Mouse (Mus musculus) MEL (cell line): ENCODE results near the gene Pgpep1. TPM values are rescaled to one million over a fixed set of nuclear protein-coding genes. Genes with fewer than 3 reads are reported as not detected.

Source experiments
- DNase-seq: peaks from one replicate; pipeline ENCODE4 v3.0.0; 2011; ENCODE audit warnings: low read depth, low spot score
- H3K27ac ChIP-seq: 2 replicates; pipeline ENCODE4 v1.5.1; 2012; ENCODE audit warnings: low read depth, mild to moderate bottlenecking, control low read depth, low read length, moderate library complexity; ENCODE audit not compliant: control insufficient read depth
- H3K27me3 ChIP-seq, 2 experiments: fragments of 150-350 bp in 1 of 2; sonication (generic) in 1 of 2; 2 replicates each; pipeline ENCODE4 v1.6.1; 2012; ENCODE audit warnings: low read length in 2 of 2, mild to moderate bottlenecking in 2 of 2, improper control_type of control experiment in 1 of 2, moderate library complexity in 1 of 2; ENCODE audit not compliant: insufficient read depth in 2 of 2, control insufficient read depth in 1 of 2
- H3K36me3 ChIP-seq, 2 experiments: 2 replicates each; pipeline ENCODE4 v1.6.1; 2012 to 2014; ENCODE audit warnings: low read length in 2 of 2, improper control_type of control experiment in 1 of 2, inconsistent platforms in 1 of 2, mild to moderate bottlenecking in 1 of 2; ENCODE audit not compliant: insufficient read depth in 2 of 2, control insufficient read depth in 1 of 2
- H3K4me1 ChIP-seq, 2 experiments: fragments of 150-350 bp in 1 of 2; sonication (generic) in 1 of 2; 2 replicates each; pipeline ENCODE4 v1.6.1; 2012; ENCODE audit warnings: low read length in 2 of 2, improper control_type of control experiment in 1 of 2, mild to moderate bottlenecking in 1 of 2; ENCODE audit not compliant: insufficient read depth in 2 of 2, control insufficient read depth in 1 of 2
- H3K4me3 ChIP-seq, 2 experiments: fragments of 150-350 bp in 1 of 2; sonication (generic) in 1 of 2; 2 replicates each; pipeline ENCODE4 v1.5.1; 2012; ENCODE audit warnings: low read depth in 2 of 2, low read length in 2 of 2, mild to moderate bottlenecking in 2 of 2, moderate library complexity in 2 of 2, control low read depth in 1 of 2, improper control_type of control experiment in 1 of 2; ENCODE audit not compliant: control insufficient read depth in 1 of 2, insufficient read depth in 1 of 2
- H3K79me2 ChIP-seq: 2 replicates; pipeline ENCODE4 v1.6.1; 2012; ENCODE audit warnings: mild to moderate bottlenecking, low read length, moderate library complexity; ENCODE audit not compliant: control insufficient read depth, poor library complexity, insufficient read depth
- H3K9ac ChIP-seq: 2 replicates; pipeline ENCODE4 v1.6.1; 2012; ENCODE audit warnings: low read depth, mild to moderate bottlenecking, control low read depth, low read length, moderate library complexity; ENCODE audit not compliant: control insufficient read depth, poor library complexity, severe bottlenecking
- H3K9me3 ChIP-seq: fragments of 150-350 bp; sonication (generic); replicated peaks from 2 replicates; pipeline ENCODE4 v1.6.1; 2012; ENCODE audit warnings: mild to moderate bottlenecking, low read length, improper control_type of control experiment, moderate library complexity; ENCODE audit not compliant: insufficient read depth
- BHLHE40 ChIP-seq: IDR thresholded peaks from 2 replicates; pipeline ENCODE4 v1.6.1; 2012; ENCODE audit warnings: low read depth, mild to moderate bottlenecking, inconsistent platforms, low read length, improper control_type of control experiment, borderline replicate concordance
- CHD1 ChIP-seq: IDR thresholded peaks from 2 replicates; pipeline ENCODE4 v1.6.1; 2012; ENCODE audit warnings: low read depth, mild to moderate bottlenecking, inconsistent platforms, low read length, improper control_type of control experiment
- CHD2 ChIP-seq: IDR thresholded peaks from 2 replicates; pipeline ENCODE4 v1.6.1; 2011; ENCODE audit warnings: low read length, improper control_type of control experiment
- ELF1 ChIP-seq: IDR thresholded peaks from 2 replicates; pipeline ENCODE4 v1.6.1; 2014; ENCODE audit warnings: low read depth, mild to moderate bottlenecking, inconsistent platforms, low read length, improper control_type of control experiment, moderate library complexity
- ETS1 ChIP-seq: IDR thresholded peaks from 2 replicates; pipeline ENCODE4 v1.6.1; 2012; ENCODE audit warnings: low read depth, mild to moderate bottlenecking, inconsistent platforms, low read length, improper control_type of control experiment, moderate library complexity
- HCFC1 ChIP-seq: IDR thresholded peaks from 2 replicates; pipeline ENCODE4 v1.6.1; 2012; ENCODE audit warnings: low read depth, mild to moderate bottlenecking, inconsistent platforms, low read length, improper control_type of control experiment, moderate library complexity
- MAFK ChIP-seq: IDR thresholded peaks from 2 replicates; pipeline ENCODE4 v1.6.1; 2011; ENCODE audit warnings: low read depth, mild to moderate bottlenecking, low read length, improper control_type of control experiment, borderline replicate concordance
- MAX ChIP-seq: IDR thresholded peaks from 2 replicates; pipeline ENCODE4 v1.6.1; 2011; ENCODE audit warnings: low read length, improper control_type of control experiment
- MAZ ChIP-seq: IDR thresholded peaks from 2 replicates; pipeline ENCODE4 v1.6.1; 2012; ENCODE audit warnings: low read depth, mild to moderate bottlenecking, inconsistent platforms, low read length, improper control_type of control experiment
- MEF2A ChIP-seq: IDR thresholded peaks from 2 replicates; pipeline ENCODE4 v1.6.1; 2014; ENCODE audit warnings: low read depth, mild to moderate bottlenecking, inconsistent platforms, low read length, improper control_type of control experiment; ENCODE audit not compliant: poor library complexity, insufficient replicate concordance, severe bottlenecking; ENCODE audit errors: extremely low read depth
- MXI1 ChIP-seq: IDR thresholded peaks from 2 replicates; pipeline ENCODE4 v1.6.1; 2011; ENCODE audit warnings: mild to moderate bottlenecking, low read depth, low read length, improper control_type of control experiment
- MYB ChIP-seq: IDR thresholded peaks from 2 replicates; pipeline ENCODE4 v1.6.1; 2011; ENCODE audit warnings: mild to moderate bottlenecking, low read depth, low read length, improper control_type of control experiment
- MYC ChIP-seq: IDR thresholded peaks from 2 replicates; pipeline ENCODE4 v1.6.1; 2011; ENCODE audit warnings: low read depth, mild to moderate bottlenecking, low read length, improper control_type of control experiment, moderate library complexity
- POLR2A ChIP-seq, 2 experiments: IDR thresholded peaks; 2 replicates each; pipeline ENCODE4 v1.6.1; 2011 to 2012; ENCODE audit warnings: low read length in 2 of 2, mild to moderate bottlenecking in 2 of 2, control low read depth in 1 of 2, improper control_type of control experiment in 1 of 2, low read depth in 1 of 2, moderate library complexity in 1 of 2; ENCODE audit not compliant: control insufficient read depth in 1 of 2, insufficient read depth in 1 of 2, poor library complexity in 1 of 2
- POLR2AphosphoS5 ChIP-seq: IDR thresholded peaks from 2 replicates; pipeline ENCODE4 v1.6.1; 2012; ENCODE audit warnings: low read depth, borderline replicate concordance, mild to moderate bottlenecking, inconsistent platforms, low read length, moderate library complexity, mixed read lengths
- RCOR1 ChIP-seq: IDR thresholded peaks from 2 replicates; pipeline ENCODE4 v1.6.1; 2012; ENCODE audit warnings: low read depth, mild to moderate bottlenecking, inconsistent platforms, low read length, improper control_type of control experiment
- SIN3A ChIP-seq: IDR thresholded peaks from 2 replicates; pipeline ENCODE4 v1.6.1; 2012; ENCODE audit warnings: low read length, improper control_type of control experiment, inconsistent platforms
- SMC3 ChIP-seq: IDR thresholded peaks from 2 replicates; pipeline ENCODE4 v1.6.1; 2011; ENCODE audit warnings: low read depth, low read length, improper control_type of control experiment
- TAL1 ChIP-seq: IDR thresholded peaks from 2 replicates; pipeline ENCODE4 v1.6.1; 2012; ENCODE audit warnings: mild to moderate bottlenecking, inconsistent platforms, low read length, moderate library complexity, mixed read lengths
- USF1 ChIP-seq: IDR thresholded peaks from 2 replicates; pipeline ENCODE4 v1.6.1; 2014; ENCODE audit warnings: low read depth, mild to moderate bottlenecking, inconsistent platforms, low read length, improper control_type of control experiment, moderate library complexity
- USF2 ChIP-seq, 2 experiments: IDR thresholded peaks; 2 replicates each; pipeline ENCODE4 v1.6.1; 2011 to 2012; ENCODE audit warnings: improper control_type of control experiment in 2 of 2, low read length in 2 of 2, borderline replicate concordance in 1 of 2, inconsistent platforms in 1 of 2, low read depth in 1 of 2, mild to moderate bottlenecking in 1 of 2; ENCODE audit not compliant: insufficient read depth in 1 of 2
- ZKSCAN1 ChIP-seq: IDR thresholded peaks from 2 replicates; pipeline ENCODE4 v1.6.1; 2012; ENCODE audit warnings: low read depth, mild to moderate bottlenecking, inconsistent platforms, low read length, improper control_type of control experiment, moderate library complexity
- ZMIZ1 ChIP-seq: IDR thresholded peaks from 2 replicates; pipeline ENCODE4 v1.6.1; 2012; ENCODE audit warnings: low read depth, mild to moderate bottlenecking, inconsistent platforms, low read length, improper control_type of control experiment, moderate library complexity
- ZNF384 ChIP-seq: IDR thresholded peaks from 2 replicates; pipeline ENCODE4 v1.6.1; 2012; ENCODE audit warnings: low read depth, mild to moderate bottlenecking, inconsistent platforms, low read length, improper control_type of control experiment
- polyA plus RNA-seq, 2 experiments: library from polyadenylated mRNA; stranded (reverse) in 1 of 2; unstranded in 1 of 2; fragments of >175 nt in 1 of 2; fragments of >200 nt in 1 of 2; gene quantifications; 2 replicates each; pipeline versions ENCODE4 v1.2.1 to v1.2.4; 2012; ENCODE audit warnings: low replicate concordance in 2 of 2, low read depth in 1 of 2; ENCODE audit not compliant: insufficient read length in 2 of 2, insufficient read depth in 1 of 2, missing spikeins in 1 of 2
- total RNA-seq: library from RNA; depleted of rRNA; stranded (reverse); fragments of 300-350 nt; gene quantifications from 2 replicates; pipeline ENCODE4 v1.2.3, GENCODE M21; 2012

Gene Pgpep1
- total and polyA plus RNA-seq, 3 experiments: 12.6 to 19.5 TPM; not detected in 1

- Histone ChIP-seq H3K27me3 (no peaks in the 10 kb centered on the region), H3K36me3 (0 out of 4 replicates have a peak, but pooled peaks cover 0 to 8% of the 10 kb centered on the region in 2 experiments), H3K9me3 (no peaks in the 10 kb centered on the region), H3K4me1 (peaks cover 6 to 23% of the 10 kb centered on the region in 2 experiments), H3K27ac (peak overlapping the region; percentile 83), H3K9ac (peak overlapping the region; percentile 80), H3K79me2 (no peaks in the 10 kb centered on the region; the same call in 1 of the 2 replicates), H3K4me3 (peak overlapping the region; percentile 53 to 63)
- TF ChIP-seq MAX: no peak
- 0 out of 4 replicates have a peak, but pooled peaks of 1 of the 2 experiments have one; percentile 7 for TF ChIP-seq POLR2A (IDR thresholded peaks at IDR 0.05; ENCODE audit: control insufficient read depth in 1 of 2, insufficient read depth in 1 of 2, low read depth in 1 of 2, low read length in 2 of 2, poor library complexity in 1 of 2)
- DNase-seq: peak; percentile 91
Measured at GRCm38 (mm10) chr8:70630532-70631381, 29.4 kb downstream of the Pgpep1 start.

DNA sequence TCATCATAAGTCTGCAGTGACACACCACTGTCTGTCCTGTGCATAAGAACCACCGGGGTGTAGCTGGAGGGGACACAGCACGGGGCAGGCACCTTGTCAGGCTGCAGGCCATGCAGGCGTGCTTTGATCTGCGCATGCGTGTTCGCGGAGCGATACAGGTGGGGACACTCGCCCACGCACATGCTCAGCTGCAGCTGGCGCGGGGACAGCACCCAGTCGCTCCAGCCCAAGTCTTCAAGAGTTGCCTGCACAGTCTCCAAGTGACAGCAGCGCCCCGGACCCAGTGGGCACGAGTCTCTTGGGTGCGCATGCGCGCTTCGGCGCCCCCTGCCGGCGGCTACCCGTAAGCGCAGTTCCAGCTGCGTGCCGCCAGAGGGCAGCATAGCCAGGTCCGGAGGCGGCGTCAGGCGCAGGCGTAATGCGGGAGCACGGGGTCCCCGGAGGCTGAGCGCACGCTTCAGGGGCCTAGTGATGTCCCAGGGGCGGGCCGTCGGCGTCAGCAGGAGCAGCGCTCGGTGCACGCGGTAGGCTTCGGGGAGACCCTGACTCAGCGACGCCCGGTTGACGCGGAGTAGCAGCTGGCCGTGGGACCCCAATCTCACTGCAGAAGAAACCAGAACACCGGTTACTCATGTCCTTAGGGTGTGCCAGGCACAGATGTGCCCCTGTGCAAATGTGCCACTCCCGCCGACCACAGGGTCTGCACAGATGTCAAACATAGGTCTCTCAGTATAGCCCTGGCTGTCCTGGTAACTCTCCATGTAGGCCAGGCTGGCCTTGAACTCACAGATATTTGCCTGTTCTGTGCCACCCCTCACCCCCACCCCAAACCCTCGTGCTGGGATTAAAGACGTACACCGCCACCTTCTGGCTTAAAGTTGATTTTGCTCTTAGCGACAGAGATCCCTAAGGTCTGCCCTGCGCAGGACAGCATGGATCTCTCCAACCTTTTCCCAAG, 30.3 kb downstream of the Pgpep1 start:
- H3K9me3 ChIP-seq: no peaks in the 10 kb centered on the region
- no peaks in the 10 kb centered on the region for H3K27me3 ChIP-seq
- H3K4me3 ChIP-seq: peak overlapping the region; percentile 53 to 63
- H3K79me2 ChIP-seq: no peaks in the 10 kb centered on the region; the same call in 1 of the 2 replicates
- peaks cover 0 to 2% of the 10 kb centered on the region in 2 experiments; a peak in 1 of 4 replicates for H3K36me3 ChIP-seq
- H3K4me1 ChIP-seq: peaks cover 2 to 14% of the 10 kb centered on the region in 2 experiments; a peak in 3 of 4 replicates
- H3K9ac ChIP-seq: peak overlapping the region; percentile 71
- peak; percentile 94 for DNase-seq
- peak overlapping the region; percentile 57 for H3K27ac ChIP-seq
- TF ChIP-seq MXI1: peak; percentile 90
- peak; percentile 76 for TF ChIP-seq HCFC1
- TF ChIP-seq MAZ: peak; percentile 90
- peak; percentile 56 to 67; a peak in 3 of 4 replicates for TF ChIP-seq POLR2A (IDR thresholded peaks at IDR 0.05; ENCODE audit: control insufficient read depth in 1 of 2, insufficient read depth in 1 of 2, low read depth in 1 of 2, low read length in 2 of 2, poor library complexity in 1 of 2)
- peak; percentile 20; the same call in 1 of the 2 replicates for TF ChIP-seq ZNF384
- peak; percentile 43; the same call in 1 of the 2 replicates for TF ChIP-seq USF1
- no peak for TF ChIP-seq MAFK
- TF ChIP-seq POLR2AphosphoS5: no peak
- TF ChIP-seq ZKSCAN1: no peak
- no peak for TF ChIP-seq MYB
- TF ChIP-seq MYC: peak; percentile 66; the same call in 1 of the 2 replicates
- no peak for TF ChIP-seq MEF2A
- peak; percentile 57 for TF ChIP-seq ETS1
- 0 out of 2 replicates have a peak, but pooled peaks have one; percentile 30 for TF ChIP-seq ELF1
- TF ChIP-seq RCOR1: no peak; the same call in 1 of the 2 replicates
- TF ChIP-seq CHD2: no peak; the same call in 1 of the 2 replicates
- peak; percentile 89 for TF ChIP-seq MAX
- TF ChIP-seq USF2 (IDR thresholded peaks at IDR 0.05; ENCODE audit: borderline replicate concordance in 1 of 2, insufficient read depth in 1 of 2, low read depth in 1 of 2, low read length in 2 of 2): no peak
- peak; percentile 76 for TF ChIP-seq SMC3
- no peak for TF ChIP-seq CHD1
- peak; percentile 69; the same call in 1 of the 2 replicates for TF ChIP-seq BHLHE40
- TF ChIP-seq TAL1: no peak
- peak; percentile 54 for TF ChIP-seq SIN3A
- peak; percentile 55; the same call in 1 of the 2 replicates for TF ChIP-seq ZMIZ1
